Mouse (Mus musculus) C2C12 (cell line): Measurements from ENCODE around the gene Slc25a41. TPM values are rescaled to one million over a fixed set of nuclear protein-coding genes. Genes with fewer than 3 reads are reported as not detected.

Experiments used
- H3K27me3 ChIP-seq: one replicate; pipeline ENCODE4 v1.6.1; 2011; ENCODE audit not compliant: control insufficient read depth, insufficient read depth, insufficient read length
- H3K36me3 ChIP-seq: one replicate; pipeline ENCODE4 v1.6.1; 2011; ENCODE audit not compliant: control insufficient read depth, insufficient read depth
- H3K4me3 ChIP-seq: one replicate; pipeline ENCODE4 v1.5.1; 2011; ENCODE audit warnings: mild to moderate bottlenecking, control low read depth; ENCODE audit not compliant: poor library complexity, insufficient read depth, severe bottlenecking
- H3K79me2 ChIP-seq: one replicate; pipeline ENCODE4 v1.6.1; 2011; ENCODE audit not compliant: control insufficient read depth, insufficient read depth
- H3K79me3 ChIP-seq: one replicate; pipeline ENCODE4 v1.6.1; 2011; ENCODE audit warnings: low read depth, control low read depth
- H3ac ChIP-seq: one replicate; pipeline ENCODE3; 2011; ENCODE audit warnings: low read depth; ENCODE audit not compliant: control insufficient read depth, insufficient read length
- CEBPB ChIP-seq: IDR thresholded peaks from one replicate; pipeline ENCODE4 v1.6.1; 2011; ENCODE audit warnings: low read depth, mild to moderate bottlenecking, control low read depth, moderate library complexity
- CTCF ChIP-seq: IDR thresholded peaks from one replicate; pipeline ENCODE4 v1.5.1; 2011; ENCODE audit not compliant: control insufficient read depth, insufficient read depth, insufficient read length
- FOSL1 ChIP-seq: IDR thresholded peaks from one replicate; pipeline ENCODE4 v1.8.0; 2011; ENCODE audit warnings: mild to moderate bottlenecking, low read length; ENCODE audit not compliant: poor library complexity, insufficient read depth, severe bottlenecking
- MAX ChIP-seq: IDR thresholded peaks from one replicate; pipeline ENCODE4 v1.6.1; 2011; ENCODE audit warnings: mild to moderate bottlenecking, control low read depth
- MYOD1 ChIP-seq: IDR thresholded peaks from one replicate; pipeline ENCODE4 v1.6.1; 2011; ENCODE audit warnings: low read depth; ENCODE audit not compliant: control insufficient read depth, insufficient read length
- MYOG ChIP-seq: IDR thresholded peaks from one replicate; pipeline ENCODE4 v1.6.1; 2011; ENCODE audit not compliant: control insufficient read depth, insufficient read length; ENCODE audit errors: extremely low read depth
- USF1 ChIP-seq: IDR thresholded peaks from one replicate; pipeline ENCODE4 v1.6.1; 2011; ENCODE audit warnings: low read depth, mild to moderate bottlenecking, control low read depth, moderate library complexity
- polyA plus RNA-seq: library from polyadenylated mRNA; unstranded; fragments of >200 nt; fragmentation: generic; extraction: Trizol; gene quantifications from one replicate; pipeline ENCODE4 v1.2.1, GENCODE M21; 2012; ENCODE audit warnings: missing spikeins

The Slc25a41 gene
- polyA plus RNA-seq, 1 experiment = not detected

- no peak overlapping the region for H3K4me3 ChIP-seq
- no peak overlapping the region for H3ac ChIP-seq
- H3K79me3 ChIP-seq = peaks cover 29% of the 10 kb centered on the region
- H3K27me3 ChIP-seq = peaks cover 5% of the 10 kb centered on the region
- TF ChIP-seq CEBPB = no peak
- TF ChIP-seq MYOD1 = no peak
- TF ChIP-seq FOSL1 = no peak
- H3K36me3 ChIP-seq = peaks cover 5% of the 10 kb centered on the region
- H3K79me2 ChIP-seq = peaks cover 34% of the 10 kb centered on the region
Measured at GRCm38 (mm10) chr17:57032854-57033253, 8.6 kb downstream of the Slc25a41 start.

- Histone ChIP-seq H3K79me3 (peaks cover 39% of the 10 kb centered on the region), H3K36me3 (peaks cover 16% of the 10 kb centered on the region), H3K4me3 (peak overlapping the region; percentile 29), H3K27me3 (peaks cover 2% of the 10 kb centered on the region), H3K79me2 (peaks cover 45% of the 10 kb centered on the region), H3ac (peak overlapping the region; percentile 10)
- peak; percentile 31 for TF ChIP-seq MAX
- TF ChIP-seq USF1 = peak; percentile 99
- no peak for TF ChIP-seq CTCF
Measured at GRCm38 (mm10) chr17:57031661-57032420, 9.6 kb downstream of the Slc25a41 start.

GRCm38 (mm10) chr17:57030931-57031660 is 10.4 kb downstream of the Slc25a41 start, which contains the start of gene Khsrp:
TSS of gene Khsrp (minus strand) at chr17:57031522.
- H3K79me3 ChIP-seq = peaks cover 39% of the 10 kb centered on the region
- peak within 1 kb of the TSS; percentile 93 for H3K4me3 ChIP-seq
- H3ac ChIP-seq = peak within 1 kb of the TSS; percentile 93
- TF ChIP-seq MAX (no peak), MYOD1 (no peak), USF1 (peak; percentile 64), MYOG (no peak), CTCF (no peak)
- no peaks in the 10 kb centered on the region for H3K27me3 ChIP-seq
- peaks cover 23% of the 10 kb centered on the region for H3K36me3 ChIP-seq
- peaks cover 52% of the 10 kb centered on the region for H3K79me2 ChIP-seq

- Histone ChIP-seq H3K36me3 (peaks cover 37% of the 10 kb centered on the region), H3K4me3 (peak overlapping the region; percentile 93), H3K79me2 (peaks cover 62% of the 10 kb centered on the region), H3K27me3 (no peaks in the 10 kb centered on the region), H3ac (peak overlapping the region; percentile 93), H3K79me3 (peaks cover 39% of the 10 kb centered on the region)
- no peak for TF ChIP-seq CEBPB
- TF ChIP-seq MAX = no peak
- TF ChIP-seq CTCF = no peak
- TF ChIP-seq MYOG = no peak
- no peak for TF ChIP-seq MYOD1
- TF ChIP-seq FOSL1 = no peak
- TF ChIP-seq USF1 = no peak
Measured at GRCm38 (mm10) chr17:57029691-57030090, 11.8 kb downstream of the Slc25a41 start.

- H3K79me3 ChIP-seq = peaks cover 39% of the 10 kb centered on the region
- H3ac ChIP-seq = no peak overlapping the region
- H3K4me3 ChIP-seq = no peak overlapping the region
- peaks cover 54% of the 10 kb centered on the region for H3K36me3 ChIP-seq
- H3K27me3 ChIP-seq = no peaks in the 10 kb centered on the region
- TF ChIP-seq MYOG = no peak
- no peak for TF ChIP-seq CEBPB
- TF ChIP-seq MAX = no peak
- no peak for TF ChIP-seq CTCF
- TF ChIP-seq MYOD1 = no peak
- no peak for TF ChIP-seq USF1
- TF ChIP-seq FOSL1 = no peak
- H3K79me2 ChIP-seq = peaks cover 62% of the 10 kb centered on the region
Measured at GRCm38 (mm10) chr17:57027471-57027870, 14.0 kb downstream of the Slc25a41 start.

GRCm38 (mm10) chr17:57020960-57021359 is 20.5 kb downstream of the Slc25a41 start:
- no peak overlapping the region for H3K4me3 ChIP-seq
- H3ac ChIP-seq = no peak overlapping the region
- TF ChIP-seq MYOD1 = no peak
- TF ChIP-seq USF1 = no peak
- TF ChIP-seq MYOG = no peak
- no peak for TF ChIP-seq CEBPB
- TF ChIP-seq FOSL1 = no peak
- no peak for TF ChIP-seq MAX
- no peak for TF ChIP-seq CTCF
- peaks cover 8% of the 10 kb centered on the region for H3K79me2 ChIP-seq
- H3K36me3 ChIP-seq = peaks cover 58% of the 10 kb centered on the region
- no peaks in the 10 kb centered on the region for H3K27me3 ChIP-seq
- H3K79me3 ChIP-seq = no peaks in the 10 kb centered on the region
